Mouse (Mus musculus): ENCODE data around the gene Asna1. TPM values are rescaled to one million over a fixed set of nuclear protein-coding genes. Genes with fewer than 3 reads are reported as not detected.

Asna1 gene
- polyA plus RNA-seq, 1 experiment from 2014 or later, result 132 TPM

GRCm38 (mm10) chr8:85032622-85033311, 7.7 kb upstream of the Asna1 start:
- Histone ChIP-seq H3K4me3 (no peak overlapping the region), H3K36me3 (peaks cover 50% of the 10 kb centered on the region), H3K27ac (no peak overlapping the region), H3K9ac (no peak overlapping the region), H3K9me3 (no peaks in the 10 kb centered on the region), H3K27me3 (no peaks in the 10 kb centered on the region), H3K4me2 (replicated peaks) (no peak overlapping the region), H3K4me1 (peaks cover 26% of the 10 kb centered on the region)
- 88% methylated on average over 4 of the region's 4 CpGs for WGBS
- no peak for ATAC-seq (ENCODE audit: low FRiP score, low read depth)

DNA sequence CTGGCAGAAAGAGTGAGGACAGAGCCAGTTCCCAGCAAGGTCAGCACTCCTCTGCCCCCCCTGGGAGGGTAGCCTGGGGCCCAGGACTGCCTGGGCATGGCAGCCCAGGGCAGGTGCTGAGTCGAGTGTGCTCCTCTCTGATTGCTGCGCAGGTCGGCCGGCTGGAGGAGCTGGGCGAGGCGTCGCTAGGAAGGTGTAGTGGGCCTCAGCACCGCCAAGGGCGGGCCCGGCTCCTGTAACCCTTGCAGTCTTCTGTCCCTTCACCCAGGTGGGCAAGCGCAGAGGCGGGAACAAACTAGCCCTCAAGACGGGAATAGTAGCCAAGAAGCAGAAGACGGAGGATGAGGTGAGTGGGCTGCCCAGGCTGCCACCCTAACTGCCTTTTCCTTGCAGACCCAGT, 4.2 kb upstream of the Asna1 start:
- WGBS, result 88% methylated on average over 14 of the region's 14 CpGs
- H3K4me1 ChIP-seq, result peaks cover 29% of the 10 kb centered on the region
- H3K4me2 ChIP-seq (replicated peaks), result peak overlapping the region; percentile 94
- no peak overlapping the region for H3K4me3 ChIP-seq
- H3K36me3 ChIP-seq, result peaks cover 50% of the 10 kb centered on the region
- no peaks in the 10 kb centered on the region for H3K27me3 ChIP-seq
- peak overlapping the region; percentile 99; the same call in 1 of the 2 replicates for H3K9ac ChIP-seq
- no peak for ATAC-seq (ENCODE audit: low FRiP score, low read depth)
- no peaks in the 10 kb centered on the region for H3K9me3 ChIP-seq
- no peak overlapping the region for H3K27ac ChIP-seq

DNA sequence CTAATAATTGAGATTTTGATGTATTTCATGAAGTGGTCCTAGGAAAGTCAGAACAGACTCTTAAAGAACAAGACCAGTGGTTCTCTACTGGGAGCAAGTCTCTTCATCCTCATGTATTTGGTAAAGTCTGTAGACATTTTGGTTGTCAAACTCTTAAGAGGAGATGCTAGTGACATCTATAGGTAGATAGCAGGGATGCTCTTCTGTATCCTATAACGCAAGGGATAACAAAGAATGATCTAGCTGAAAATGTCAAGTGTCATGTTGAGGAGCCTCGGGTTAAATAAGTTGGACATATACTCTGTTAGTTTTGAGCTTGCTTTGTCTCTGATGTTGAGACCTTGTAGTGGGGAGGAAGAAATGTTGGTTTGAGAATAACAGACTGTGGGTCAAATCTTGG, 2.8 kb upstream of the Asna1 start:
- Histone ChIP-seq H3K27ac (no peak overlapping the region), H3K9ac (peak overlapping the region; percentile 99), H3K9me3 (no peaks in the 10 kb centered on the region), H3K4me3 (peak overlapping the region; percentile 99), H3K27me3 (no peaks in the 10 kb centered on the region), H3K36me3 (peaks cover 49% of the 10 kb centered on the region), H3K4me1 (peaks cover 33% of the 10 kb centered on the region), H3K4me2 (replicated peaks) (peak overlapping the region; percentile 94)
- no peak for ATAC-seq (ENCODE audit: low FRiP score, low read depth)
- 39% methylated on average over 2 of the region's 2 CpGs for WGBS

- peaks cover 49% of the 10 kb centered on the region for H3K36me3 ChIP-seq
- H3K27me3 ChIP-seq, result no peaks in the 10 kb centered on the region
- H3K4me1 ChIP-seq, result peaks cover 33% of the 10 kb centered on the region
- peak overlapping the region; percentile 94 for H3K4me2 ChIP-seq (replicated peaks)
- ATAC-seq (ENCODE audit: low FRiP score, low read depth), result no peak
- peak overlapping the region; percentile 92 for H3K27ac ChIP-seq
- peak overlapping the region; percentile 99 for H3K9ac ChIP-seq
- no peaks in the 10 kb centered on the region for H3K9me3 ChIP-seq
- under 1% methylated on average over 13 of the region's 13 CpGs for WGBS
- peak overlapping the region; percentile 99 for H3K4me3 ChIP-seq
These were observed 2.4 kb upstream of the Asna1 start for GRCm38 (mm10) chr8:85027516-85027855.

DNA sequence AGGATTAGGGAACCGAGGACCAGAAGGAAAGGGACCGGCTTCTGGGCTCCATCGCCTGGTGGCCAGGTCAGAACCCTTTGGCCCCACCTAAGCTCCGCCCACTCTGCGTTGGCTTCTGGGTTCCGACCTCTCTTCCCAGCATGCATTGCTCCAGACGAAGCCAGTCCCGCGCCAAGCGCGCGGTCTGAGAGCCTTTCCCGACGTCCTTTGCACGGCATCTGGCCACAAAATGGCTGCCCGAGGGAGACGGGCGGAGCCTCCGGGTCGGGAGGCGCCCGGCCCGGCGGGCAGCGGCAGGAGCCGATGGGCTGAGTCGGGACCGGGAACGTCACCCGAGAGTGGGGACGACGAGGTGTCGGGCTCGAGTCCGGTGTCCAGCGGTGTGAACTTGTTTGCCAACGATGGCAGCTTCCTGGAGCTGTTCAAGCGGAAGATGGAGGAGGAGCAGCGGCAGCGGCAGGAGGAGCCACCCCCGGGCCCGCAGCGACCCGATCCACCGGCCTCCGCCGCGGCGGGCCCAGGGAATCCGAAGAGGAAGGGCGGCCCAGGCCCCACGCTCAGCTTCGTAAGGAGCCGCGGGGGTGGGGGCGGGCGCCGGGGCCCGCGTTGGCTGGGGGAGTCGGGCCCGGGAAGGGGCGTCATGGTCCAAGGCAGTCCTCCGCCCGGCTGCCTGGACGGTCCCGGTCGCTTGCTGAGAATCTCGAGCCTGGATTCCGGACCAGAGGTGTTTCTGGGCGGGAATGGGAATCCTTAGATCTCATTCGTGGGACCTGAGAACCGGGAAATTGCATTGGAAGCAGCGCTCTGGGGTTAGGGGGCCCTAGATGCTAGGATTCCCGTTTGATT, 1.8 kb upstream of the Asna1 start, which contains the start of gene Trir:
Trir (plus strand) TSS at position 154 of the 846 bp plus-strand sequence.
- under 1% methylated on average over 75 of the region's 75 CpGs for WGBS
- Histone ChIP-seq H3K4me3 (peak within 1 kb of the TSS; percentile 99), H3K36me3 (peaks cover 49% of the 10 kb centered on the region), H3K9me3 (no peaks in the 10 kb centered on the region), H3K4me2 (replicated peaks) (peak within 1 kb of the TSS; percentile 94), H3K9ac (peak within 1 kb of the TSS; percentile 99), H3K27me3 (no peaks in the 10 kb centered on the region), H3K27ac (peak within 1 kb of the TSS; percentile 92), H3K4me1 (peaks cover 33% of the 10 kb centered on the region)
- peak; percentile 82 for ATAC-seq (ENCODE audit: low FRiP score, low read depth)

DNA sequence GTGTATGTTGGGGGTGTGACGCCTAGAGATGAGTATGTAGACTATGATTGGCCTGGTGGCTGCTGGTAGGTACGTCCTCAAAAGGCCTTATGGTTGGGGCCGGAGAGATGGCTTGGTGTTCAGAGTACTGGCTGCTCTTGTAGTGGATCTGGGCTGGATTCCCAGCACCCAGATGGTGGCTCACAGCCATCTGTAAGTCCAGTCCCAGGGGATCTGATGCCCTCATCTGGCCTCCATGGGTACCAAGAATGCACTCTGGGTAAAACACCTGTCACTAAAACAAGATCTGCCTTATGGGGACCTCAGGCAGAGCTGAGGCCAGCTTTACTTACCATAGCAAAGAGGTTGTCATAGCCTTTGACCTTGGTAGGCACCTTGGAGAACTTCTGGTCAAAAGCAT, 1.2 kb downstream of the Asna1 start:
- Histone ChIP-seq H3K36me3 (peaks cover 51% of the 10 kb centered on the region), H3K27me3 (no peaks in the 10 kb centered on the region), H3K9ac (no peak overlapping the region), H3K4me3 (peak overlapping the region; percentile 99), H3K27ac (no peak overlapping the region), H3K9me3 (no peaks in the 10 kb centered on the region), H3K4me1 (peaks cover 29% of the 10 kb centered on the region), H3K4me2 (replicated peaks) (peak overlapping the region; percentile 94)
- 95% methylated on average over 3 of the region's 3 CpGs for WGBS
- ATAC-seq (ENCODE audit: low FRiP score, low read depth), result no peak

DNA sequence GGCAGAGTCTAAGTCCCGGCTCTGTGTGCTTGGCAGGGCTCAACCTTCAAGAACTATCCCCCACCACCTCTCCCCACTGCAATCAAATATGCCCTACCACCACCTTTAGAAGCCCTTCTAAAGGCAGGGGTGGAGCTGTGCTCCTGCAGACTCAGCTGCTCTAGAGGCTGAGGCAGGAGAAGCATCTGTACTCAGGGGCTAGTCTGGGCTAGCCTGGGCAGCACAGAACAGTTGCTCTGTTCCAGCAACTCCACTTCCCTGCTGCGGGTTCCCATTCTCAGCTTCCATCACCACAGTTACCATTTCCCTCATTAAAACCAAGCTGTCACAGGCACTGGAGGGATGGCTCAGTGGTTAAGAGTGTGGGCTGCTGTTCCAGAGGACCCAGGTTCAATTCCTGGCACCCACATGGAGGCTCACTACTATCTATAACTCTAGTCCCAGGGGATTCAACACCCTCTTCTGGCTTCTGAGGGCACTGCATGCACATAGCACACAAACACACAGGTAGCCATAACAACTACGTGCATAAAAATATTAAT, 3.5 kb downstream of the Asna1 start:
- Histone ChIP-seq H3K36me3 (peaks cover 70% of the 10 kb centered on the region), H3K9me3 (no peaks in the 10 kb centered on the region), H3K27me3 (no peaks in the 10 kb centered on the region), H3K4me3 (no peak overlapping the region), H3K4me1 (peaks cover 18% of the 10 kb centered on the region), H3K9ac (no peak overlapping the region), H3K27ac (no peak overlapping the region), H3K4me2 (replicated peaks) (no peak overlapping the region)
- 95% methylated on average over 3 of the region's 3 CpGs for WGBS
- ATAC-seq (ENCODE audit: low FRiP score, low read depth), result no peak

DNA sequence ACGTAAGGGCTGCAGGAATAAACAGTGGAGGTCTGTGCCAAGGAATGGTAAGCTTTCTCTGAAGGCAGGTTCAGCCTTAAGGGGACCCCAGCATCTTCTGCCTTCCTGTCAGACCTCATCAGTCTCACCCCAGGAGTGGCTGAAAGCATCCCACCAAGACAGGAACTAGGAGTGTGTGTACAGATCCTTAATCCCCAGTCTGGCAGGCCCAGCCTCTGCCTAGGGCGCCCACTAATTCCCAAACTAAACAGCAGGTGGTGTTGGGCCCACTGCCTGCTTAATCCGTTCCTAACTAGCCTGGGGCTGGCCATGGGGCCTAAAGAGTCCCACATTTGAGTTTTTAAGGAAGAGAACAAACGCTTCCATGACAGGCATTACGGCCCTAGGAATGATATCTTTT, 7.9 kb downstream of the Asna1 start:
- Histone ChIP-seq H3K36me3 (peaks cover 52% of the 10 kb centered on the region), H3K9me3 (no peaks in the 10 kb centered on the region), H3K9ac (no peak overlapping the region), H3K4me3 (no peak overlapping the region), H3K27me3 (peaks cover 29% of the 10 kb centered on the region), H3K4me1 (peaks cover 5% of the 10 kb centered on the region), H3K4me2 (replicated peaks) (no peak overlapping the region), H3K27ac (no peak overlapping the region)
- no peak for ATAC-seq (ENCODE audit: low FRiP score, low read depth)
- WGBS, result 57% methylated on average over 5 of the region's 5 CpGs

GRCm38 (mm10) chr8:85016724-85017123, 8.4 kb downstream of the Asna1 start:
- Histone ChIP-seq H3K4me1 (peaks cover 5% of the 10 kb centered on the region), H3K27ac (no peak overlapping the region), H3K27me3 (peaks cover 33% of the 10 kb centered on the region), H3K9ac (no peak overlapping the region), H3K4me3 (no peak overlapping the region), H3K9me3 (no peaks in the 10 kb centered on the region), H3K4me2 (replicated peaks) (no peak overlapping the region), H3K36me3 (peaks cover 47% of the 10 kb centered on the region)
- no peak for ATAC-seq (ENCODE audit: low FRiP score, low read depth)
- 67% methylated on average over 10 of the region's 10 CpGs for WGBS

DNA sequence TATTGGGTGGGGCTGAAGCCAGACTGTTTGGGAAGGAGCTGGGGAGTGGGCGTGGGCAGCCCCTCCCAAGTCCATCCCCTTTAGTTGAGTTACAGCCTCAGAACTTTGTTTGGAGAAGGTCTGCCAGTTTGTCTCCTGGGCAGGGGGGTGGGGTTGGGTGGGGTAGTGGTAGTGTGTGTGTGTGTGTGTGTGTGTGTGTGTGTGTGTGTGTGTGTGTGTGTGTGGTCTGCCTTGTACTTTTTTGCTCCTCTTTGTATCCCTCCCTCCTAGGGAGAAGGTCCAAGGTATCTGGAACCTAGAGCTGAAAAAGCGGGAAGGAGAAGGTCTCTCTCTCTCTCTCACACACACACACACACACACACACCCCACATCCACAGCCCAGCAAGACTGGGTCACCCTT, 10.7 kb downstream of the Asna1 start, which contains the start of gene Best2:
Best2 (minus strand) TSS at position 101 of the 400 bp plus-strand sequence.
- peak within 1 kb of the TSS; percentile 30 for H3K4me3 ChIP-seq
- no peaks in the 10 kb centered on the region for H3K9me3 ChIP-seq
- H3K4me1 ChIP-seq, result peaks cover 5% of the 10 kb centered on the region
- ATAC-seq (ENCODE audit: low FRiP score, low read depth), result no peak
- H3K27ac ChIP-seq, result no peak within 1 kb of the TSS
- 51% methylated on average over 2 of the region's 2 CpGs for WGBS
- peaks cover 25% of the 10 kb centered on the region for H3K36me3 ChIP-seq
- peak within 1 kb of the TSS; percentile 63 for H3K4me2 ChIP-seq (replicated peaks)
- peaks cover 51% of the 10 kb centered on the region for H3K27me3 ChIP-seq
- H3K9ac ChIP-seq, result peak within 1 kb of the TSS; percentile 48; the same call in 1 of the 2 replicates

- Histone ChIP-seq H3K27ac (no peak overlapping the region), H3K27me3 (peaks cover 62% of the 10 kb centered on the region), H3K4me2 (replicated peaks) (peak overlapping the region; percentile 63), H3K9ac (peak overlapping the region; percentile 48; the same call in 1 of the 2 replicates), H3K9me3 (no peaks in the 10 kb centered on the region), H3K36me3 (peaks cover 14% of the 10 kb centered on the region), H3K4me1 (peaks cover 5% of the 10 kb centered on the region), H3K4me3 (peak overlapping the region; percentile 30)
- WGBS, result 6% methylated on average over 25 of the region's 26 CpGs
- no peak for ATAC-seq (ENCODE audit: low FRiP score, low read depth)
These were observed 11.7 kb downstream of the Asna1 start for GRCm38 (mm10) chr8:85013230-85013840.

DNA sequence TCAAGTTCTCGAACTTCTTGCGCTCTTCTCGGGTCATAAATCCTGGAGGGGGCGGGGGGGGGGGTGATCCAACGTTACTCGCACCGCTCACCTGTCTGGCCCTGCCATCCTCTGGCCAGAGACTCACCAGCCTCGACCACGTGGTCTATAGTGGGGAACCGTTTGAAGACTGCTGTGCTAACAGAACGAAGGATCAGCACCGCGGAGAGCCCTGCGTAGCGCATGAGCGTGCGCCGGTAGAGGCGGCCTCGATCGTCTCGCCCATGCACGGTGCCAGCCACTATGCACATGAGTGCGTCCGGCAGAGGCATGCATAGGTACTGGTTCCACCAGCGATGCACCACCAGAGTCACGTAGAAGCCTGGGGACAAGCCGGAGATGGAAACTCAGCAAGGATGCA, 13.8 kb downstream of the Asna1 start:
- Histone ChIP-seq H3K4me2 (replicated peaks) (no peak overlapping the region), H3K9me3 (no peaks in the 10 kb centered on the region), H3K36me3 (no peaks in the 10 kb centered on the region), H3K4me1 (peaks cover 5% of the 10 kb centered on the region), H3K27me3 (peaks cover 80% of the 10 kb centered on the region), H3K27ac (no peak overlapping the region), H3K4me3 (no peak overlapping the region), H3K9ac (no peak overlapping the region; the same call in 1 of the 2 replicates)
- 12% methylated on average over 28 of the region's 28 CpGs for WGBS
- no peak for ATAC-seq (ENCODE audit: low FRiP score, low read depth)

All from limb, embryonic 13.5 days (tissue).